Mouse (Mus musculus) E14TG2a.4 (cell line): Measurements from ENCODE around the gene 4933402D24Rik.

ENCODE experiments used
- H3K27me3 ChIP-seq: 2 replicates; pipeline ENCODE4 v1.6.1; 2014; ENCODE audit warnings: low read length, control low read depth; ENCODE audit not compliant: insufficient read depth
- H3K36me3 ChIP-seq: 2 replicates; pipeline ENCODE4 v1.6.1; 2014; ENCODE audit warnings: low read length, control low read depth; ENCODE audit not compliant: insufficient read depth
- H3K4me1 ChIP-seq: replicated peaks from 2 replicates; pipeline ENCODE4 v1.6.1; 2014; ENCODE audit warnings: low read depth, low read length, control low read depth
- H3K4me3 ChIP-seq: replicated peaks from 2 replicates; pipeline ENCODE4 v1.5.1; 2014; ENCODE audit warnings: mild to moderate bottlenecking, low read length
- H3K9me3 ChIP-seq: 2 replicates; pipeline ENCODE4 v1.6.1; 2014; ENCODE audit warnings: low read length, control low read depth
- CTCF ChIP-seq: conservative IDR thresholded peaks from 2 replicates; pipeline ENCODE4 v1.5.1; 2014; ENCODE audit warnings: low read length
- NANOG ChIP-seq: IDR thresholded peaks from 2 replicates; pipeline ENCODE4 v1.6.1; 2014; ENCODE audit warnings: borderline replicate concordance, low read length, mixed read lengths
- POU5F1 ChIP-seq: IDR thresholded peaks from 2 replicates; pipeline ENCODE4 v1.6.1; 2014; ENCODE audit warnings: low read length, borderline replicate concordance

Gene 4933402D24Rik

DNA sequence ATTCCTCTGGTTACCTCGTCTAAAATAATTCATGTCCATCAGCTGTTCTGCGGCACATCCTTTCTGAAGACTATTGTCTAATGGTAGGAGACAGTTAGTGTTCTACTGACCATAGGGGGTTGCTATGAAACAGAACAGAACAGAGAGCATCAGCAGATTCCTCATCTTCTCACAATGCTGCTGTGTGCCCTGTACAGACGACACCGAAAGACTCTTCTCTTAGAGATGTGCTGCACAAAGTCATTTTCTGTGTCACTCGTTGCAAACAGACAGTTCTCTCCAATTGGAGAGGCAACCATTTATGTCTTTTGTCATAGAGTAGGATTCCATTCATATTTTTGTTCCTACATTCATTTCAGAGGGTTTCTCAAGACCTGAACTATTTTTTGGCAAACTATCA, at the start of gene 4933402D24Rik:
4933402D24Rik (minus strand) TSS at position 101 of the 400 bp plus-strand sequence.
- TF ChIP-seq NANOG, result no peak
- Histone ChIP-seq H3K27me3 (peaks cover 6% of the 10 kb centered on the region; the same call in 1 of the 2 replicates), H3K4me3 (no peak within 1 kb of the TSS), H3K36me3 (no peaks in the 10 kb centered on the region), H3K4me1 (no peaks in the 10 kb centered on the region), H3K9me3 (no peaks in the 10 kb centered on the region)

DNA sequence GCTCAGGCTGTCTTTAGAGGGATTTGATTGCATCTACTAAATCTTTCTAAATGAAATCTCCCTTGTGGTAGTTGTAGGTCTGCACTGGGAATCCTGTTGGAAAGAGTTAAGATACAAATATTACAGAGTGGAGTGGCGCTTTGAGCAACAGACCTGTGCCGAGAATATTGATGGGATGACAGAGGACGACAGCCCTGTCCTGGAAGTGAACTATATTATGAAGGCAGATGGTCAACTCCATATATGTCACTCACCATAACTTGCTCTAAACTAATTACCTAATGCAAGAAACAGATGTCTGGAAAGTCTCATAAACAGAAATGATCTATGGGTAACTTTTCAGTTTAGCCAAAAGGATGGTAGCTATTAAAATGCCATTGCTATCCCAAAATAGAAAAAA, 39.5 kb upstream of the 4933402D24Rik start:
- Histone ChIP-seq H3K36me3 (no peaks in the 10 kb centered on the region), H3K4me1 (no peaks in the 10 kb centered on the region), H3K27me3 (no peaks in the 10 kb centered on the region), H3K4me3 (no peak overlapping the region), H3K9me3 (peaks cover 5% of the 10 kb centered on the region)
- TF ChIP-seq CTCF (no peak), NANOG (no peak), POU5F1 (no peak)

DNA sequence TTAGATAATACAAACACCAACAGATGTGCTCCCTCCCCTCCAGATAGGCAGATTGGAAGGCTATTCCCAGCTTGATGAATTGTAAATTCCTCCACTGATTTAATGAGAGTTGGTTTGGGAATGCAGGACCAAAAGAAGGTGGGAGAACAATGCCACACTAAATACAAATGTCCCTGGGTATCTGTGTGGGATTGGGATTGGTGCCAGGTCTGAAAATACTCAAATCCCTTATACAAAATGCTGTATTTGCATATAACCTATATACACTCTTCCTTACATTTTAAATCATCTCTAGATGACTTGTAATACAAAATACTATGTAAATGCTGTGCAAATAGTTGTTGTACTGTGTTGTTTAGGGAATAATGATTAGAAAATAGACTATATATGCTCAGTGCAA, 36.0 kb upstream of the 4933402D24Rik start:
- TF ChIP-seq NANOG (no peak), POU5F1 (no peak), CTCF (no peak)
- no peaks in the 10 kb centered on the region for H3K36me3 ChIP-seq
- H3K27me3 ChIP-seq, result no peaks in the 10 kb centered on the region
- peaks cover 5% of the 10 kb centered on the region for H3K9me3 ChIP-seq
- H3K4me1 ChIP-seq, result no peaks in the 10 kb centered on the region
- no peak overlapping the region for H3K4me3 ChIP-seq

DNA sequence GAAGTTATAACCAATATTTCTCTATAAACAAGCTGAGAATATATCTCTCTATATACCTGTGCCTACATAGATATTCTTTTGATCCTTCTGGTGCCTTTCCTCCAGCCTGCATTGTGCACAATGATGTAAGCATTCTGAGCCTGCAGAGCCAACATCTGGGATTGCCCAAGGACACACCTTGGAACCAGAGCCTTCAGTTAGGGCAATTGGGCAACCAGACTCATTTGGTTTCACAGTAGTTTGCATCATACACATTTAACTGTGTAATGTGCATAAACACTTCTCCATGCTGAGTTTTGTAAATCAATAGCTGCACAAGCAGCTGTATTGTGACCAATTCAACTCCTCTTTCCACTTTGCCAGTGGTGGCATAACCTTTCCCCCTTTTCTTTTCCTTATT, 25.3 kb upstream of the 4933402D24Rik start:
- TF ChIP-seq CTCF, result no peak
- no peak for TF ChIP-seq NANOG
- no peak for TF ChIP-seq POU5F1

GRCm38 (mm10) chr1:63776902-63777630, 8.0 kb upstream of the 4933402D24Rik start:
- Histone ChIP-seq H3K4me3 (no peak overlapping the region), H3K27me3 (no peaks in the 10 kb centered on the region), H3K36me3 (no peaks in the 10 kb centered on the region), H3K4me1 (no peaks in the 10 kb centered on the region), H3K9me3 (no peaks in the 10 kb centered on the region)
- TF ChIP-seq POU5F1, result no peak
- no peak for TF ChIP-seq CTCF

More for the DNA sequence above, 25.3 kb upstream of the 4933402D24Rik start:
- no peaks in the 10 kb centered on the region for H3K4me1 ChIP-seq
- H3K36me3 ChIP-seq, result no peaks in the 10 kb centered on the region
- no peaks in the 10 kb centered on the region for H3K9me3 ChIP-seq
- no peak overlapping the region for H3K4me3 ChIP-seq
- H3K27me3 ChIP-seq, result no peaks in the 10 kb centered on the region

DNA sequence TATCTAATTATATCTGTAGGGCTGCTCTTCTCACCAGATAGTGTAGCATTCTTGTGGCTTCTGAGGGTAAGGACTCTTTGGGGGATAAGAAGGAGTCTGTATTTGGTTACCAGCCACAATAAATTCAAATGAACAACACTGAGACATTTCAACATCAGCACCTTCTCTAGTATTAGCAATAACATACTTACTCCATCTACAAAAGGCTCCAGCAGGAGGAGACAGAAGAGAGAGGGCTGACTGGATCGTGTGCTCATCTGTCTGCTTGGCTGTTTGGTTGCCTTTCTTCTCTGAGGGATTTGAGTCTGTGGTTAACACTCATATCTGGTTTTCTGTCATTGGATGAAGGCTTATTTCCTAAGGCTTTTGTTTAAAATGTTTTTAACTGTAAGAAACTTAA, 7.3 kb upstream of the 4933402D24Rik start:
- H3K27me3 ChIP-seq, result no peaks in the 10 kb centered on the region
- no peaks in the 10 kb centered on the region for H3K9me3 ChIP-seq
- no peaks in the 10 kb centered on the region for H3K36me3 ChIP-seq
- TF ChIP-seq CTCF (no peak), NANOG (no peak), POU5F1 (no peak)
- H3K4me3 ChIP-seq, result no peak overlapping the region
- no peaks in the 10 kb centered on the region for H3K4me1 ChIP-seq

GRCm38 (mm10) chr1:63770309-63770708, 1.2 kb upstream of the 4933402D24Rik start:
- Histone ChIP-seq H3K9me3 (no peaks in the 10 kb centered on the region), H3K4me3 (no peak overlapping the region), H3K4me1 (no peaks in the 10 kb centered on the region), H3K36me3 (no peaks in the 10 kb centered on the region), H3K27me3 (peaks cover 6% of the 10 kb centered on the region; the same call in 1 of the 2 replicates)
- no peak for TF ChIP-seq NANOG
- TF ChIP-seq CTCF, result no peak
- TF ChIP-seq POU5F1, result no peak

DNA sequence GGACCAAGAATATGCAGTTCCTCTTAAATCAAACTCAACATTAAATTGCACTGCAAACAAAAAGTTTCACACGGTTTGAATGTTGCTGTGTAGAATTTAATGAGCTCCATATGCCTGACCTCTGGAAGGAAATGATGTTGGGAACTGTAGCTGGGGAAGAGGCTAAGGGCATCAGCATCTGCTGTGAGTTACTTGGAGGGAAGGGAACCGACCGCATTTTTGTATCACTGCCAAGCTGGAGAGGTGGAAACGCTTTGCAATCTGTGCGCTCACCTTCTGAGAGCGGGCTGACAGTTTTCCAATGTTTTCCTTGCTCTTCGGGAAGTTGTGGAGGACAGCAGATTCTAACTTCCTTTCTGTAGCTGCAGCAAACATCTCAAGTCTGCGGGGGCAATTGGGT, 955 bp downstream of the 4933402D24Rik start:
- Histone ChIP-seq H3K4me3 (no peak overlapping the region), H3K9me3 (no peaks in the 10 kb centered on the region), H3K27me3 (peaks cover 6% of the 10 kb centered on the region; the same call in 1 of the 2 replicates), H3K36me3 (no peaks in the 10 kb centered on the region), H3K4me1 (no peaks in the 10 kb centered on the region)
- TF ChIP-seq NANOG, result no peak

DNA sequence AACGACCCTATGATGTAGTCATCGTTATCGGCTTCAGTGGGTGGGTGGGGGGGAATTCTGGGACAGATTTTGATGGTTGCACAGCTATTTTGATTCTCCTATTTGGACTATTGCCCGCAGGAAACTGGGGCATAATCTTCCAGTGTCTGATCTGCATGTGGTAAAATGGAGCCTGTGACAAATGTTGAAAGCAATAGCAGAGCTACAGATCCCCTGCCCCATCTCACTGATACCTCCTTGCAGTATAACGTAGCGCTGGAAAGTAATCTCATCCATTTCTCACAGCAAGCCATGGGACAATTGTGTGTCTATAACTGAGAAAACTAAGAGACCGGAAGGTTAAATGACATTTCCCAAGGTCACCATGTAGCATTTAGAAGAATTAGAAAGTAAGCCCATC, 4.7 kb downstream of the 4933402D24Rik start:
- H3K9me3 ChIP-seq, result no peaks in the 10 kb centered on the region
- no peaks in the 10 kb centered on the region for H3K36me3 ChIP-seq
- H3K4me1 ChIP-seq, result no peaks in the 10 kb centered on the region
- H3K4me3 ChIP-seq, result no peak overlapping the region
- no peak for TF ChIP-seq NANOG
- no peak for TF ChIP-seq CTCF
- TF ChIP-seq POU5F1, result no peak
- peaks cover 6% of the 10 kb centered on the region; the same call in 1 of the 2 replicates for H3K27me3 ChIP-seq
